Mouse (Mus musculus) frontal cortex, postnatal 14 days (tissue): ENCODE measurements around the gene Slc22a13.
"Not testable (repeated sequence)": the region's sequence is repeated elsewhere in the genome, so short reads cannot be mapped to it uniquely, and the experiment has no call there.

ENCODE experiments used
- DNase-seq, 2 experiments: peaks; one replicate each; pipeline ENCODE4 v3.0.0; 2022; ENCODE audit warnings: low spot score in 2 of 2

The Slc22a13 gene

GRCm38 (mm10) chr9:119208998-119209397 lies at the start of gene Slc22a13:
Gene Slc22a13 (minus strand): TSS chr9:119209098.
- DNase-seq: no peak

DNA sequence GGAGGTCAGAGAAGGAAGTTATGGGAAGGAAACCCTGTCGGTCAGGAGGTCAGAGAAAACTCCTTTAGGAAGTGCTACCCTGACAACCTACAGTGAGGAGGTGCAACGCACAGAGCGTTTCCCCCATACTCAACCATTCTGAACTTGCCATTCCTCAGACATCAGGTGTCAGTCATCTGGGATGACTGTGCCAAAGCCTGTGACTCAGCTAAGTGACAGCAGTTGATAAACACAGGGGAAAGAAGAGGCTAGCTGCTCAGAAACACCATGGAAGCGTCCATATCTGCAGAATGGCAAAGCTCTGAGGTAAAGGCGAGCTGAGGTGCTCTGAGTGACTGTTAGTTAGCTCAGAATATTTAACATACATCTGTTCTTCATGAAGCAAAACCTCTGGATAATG lies 49.2 kb upstream of the Slc22a13 start:
- DNase-seq: no peak

DNA sequence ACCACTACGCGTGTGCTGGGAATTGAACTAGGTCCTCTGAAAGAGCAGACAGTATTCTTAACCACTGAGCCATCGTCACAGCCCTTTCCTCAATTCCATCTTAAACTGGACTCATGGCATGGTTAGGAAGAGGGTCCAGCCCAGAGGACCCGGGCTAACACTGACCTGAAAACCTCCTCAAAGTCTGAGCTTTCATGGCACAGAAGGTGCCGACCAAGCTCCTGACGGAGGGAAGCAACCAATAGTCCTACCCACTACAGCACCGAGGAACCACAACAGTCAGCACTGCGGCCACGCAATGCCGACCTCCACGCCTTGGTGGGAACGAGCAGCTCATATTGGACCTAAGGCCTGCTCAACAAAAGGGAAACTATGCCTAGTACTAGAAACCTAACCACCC lies 47.3 kb upstream of the Slc22a13 start:
- DNase-seq: no peak

GRCm38 (mm10) chr9:119255096-119255495 lies 46.2 kb upstream of the Slc22a13 start:
- no peak for DNase-seq

- no peak for DNase-seq
Observed at GRCm38 (mm10) chr9:119254187-119254586, 45.3 kb upstream of the Slc22a13 start.

DNA sequence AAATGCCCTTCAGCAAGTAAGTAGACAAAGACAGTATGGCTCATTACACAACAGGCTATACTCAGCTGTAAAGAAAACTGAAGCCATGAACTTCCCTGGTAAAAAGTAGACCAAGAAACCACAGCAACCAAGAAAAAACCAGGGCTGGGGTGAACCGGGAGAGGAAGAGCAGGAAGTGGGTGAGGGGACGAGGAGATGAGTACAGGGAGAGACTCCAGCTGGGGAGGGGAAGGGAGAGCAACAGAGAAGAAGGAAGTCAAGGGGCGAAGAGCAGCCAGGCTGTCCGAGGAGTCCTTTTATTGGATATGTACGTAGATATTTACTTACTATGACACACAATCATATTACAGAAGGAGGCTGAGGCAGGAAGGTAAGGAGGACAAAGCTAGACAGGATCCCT lies 39.1 kb upstream of the Slc22a13 start:
- no peak for DNase-seq

DNA sequence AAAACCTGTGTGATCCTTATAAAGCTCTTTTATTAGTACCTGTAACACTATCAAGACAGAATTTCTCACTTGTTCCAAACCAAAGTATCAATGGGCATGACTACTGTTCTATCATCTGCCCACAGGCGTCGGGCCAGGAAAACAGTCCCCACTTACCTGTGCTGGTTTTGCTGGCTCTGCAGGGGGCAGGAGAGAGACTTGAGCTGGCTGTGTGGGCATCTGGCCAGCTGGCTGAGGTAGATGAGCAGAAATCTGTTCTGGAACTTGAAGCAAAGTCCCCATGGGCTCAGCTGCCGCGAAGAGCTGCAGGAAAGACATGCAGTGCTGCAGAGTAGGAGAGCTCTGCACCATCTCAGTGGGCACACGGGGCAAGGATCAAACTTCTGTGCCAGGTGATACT lies 37.9 kb upstream of the Slc22a13 start:
- DNase-seq: no peak

- no peak for DNase-seq
Observed at GRCm38 (mm10) chr9:119243981-119244380, 35.1 kb upstream of the Slc22a13 start.

- no peak for DNase-seq
Observed at GRCm38 (mm10) chr9:119241169-119241865, 32.4 kb upstream of the Slc22a13 start.

DNA sequence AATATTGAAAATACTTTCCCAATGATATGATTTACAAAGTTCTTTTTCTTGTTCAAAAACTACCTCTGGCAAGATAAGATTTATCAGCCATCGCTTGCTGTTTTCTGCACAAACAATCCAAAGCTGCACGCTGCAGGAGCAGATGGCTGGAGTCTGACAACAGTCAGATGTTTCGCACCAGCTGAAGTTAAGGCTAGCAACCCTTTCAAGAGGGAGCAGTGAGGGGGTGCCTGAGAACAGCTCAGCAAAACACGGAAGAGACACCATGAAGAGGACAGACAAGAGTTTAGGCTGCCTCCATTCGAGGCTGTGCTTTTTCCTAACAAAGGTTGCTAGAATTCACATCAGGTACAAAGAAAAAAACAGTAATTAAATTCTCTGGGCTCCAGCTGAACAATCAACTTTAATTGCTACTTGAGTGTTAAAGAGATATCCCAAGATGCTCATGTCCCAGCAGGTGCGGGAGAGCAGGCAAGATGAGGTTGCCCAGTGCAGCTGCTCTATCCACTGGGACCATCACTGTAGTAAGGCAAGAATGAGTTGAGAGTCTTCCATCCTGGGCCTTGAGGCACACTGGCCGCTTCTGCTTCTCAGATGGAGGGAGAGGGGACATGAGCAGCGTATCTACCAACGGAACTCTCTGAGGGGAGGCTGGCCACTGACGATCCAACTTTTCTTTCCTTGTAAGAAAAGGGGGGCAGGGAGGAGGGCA lies 31.5 kb upstream of the Slc22a13 start:
- no peak for DNase-seq

DNA sequence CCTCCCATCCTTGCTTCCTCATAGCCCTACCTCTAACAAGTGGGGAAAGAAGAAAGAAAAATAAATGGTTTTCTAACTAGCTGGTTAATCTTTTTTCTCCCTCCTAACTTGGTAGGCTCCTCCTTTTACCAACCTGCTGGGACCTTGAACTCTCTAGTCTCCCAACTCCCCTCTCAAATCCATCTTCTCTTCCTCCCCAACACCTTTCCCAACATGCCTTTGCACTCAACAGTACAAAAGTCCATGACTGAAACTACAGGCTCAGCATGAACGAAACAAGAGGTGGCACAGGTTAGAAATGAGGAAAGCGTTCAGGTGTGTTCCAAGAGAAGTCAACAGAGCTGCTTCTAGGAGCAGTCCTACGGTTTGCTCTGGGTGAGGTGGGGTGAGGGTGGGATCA lies 30.4 kb upstream of the Slc22a13 start:
- no peak for DNase-seq

GRCm38 (mm10) chr9:119238796-119239195 lies 29.9 kb upstream of the Slc22a13 start:
- DNase-seq: no peak

GRCm38 (mm10) chr9:119231552-119231951 lies 22.7 kb upstream of the Slc22a13 start:
- no peak for DNase-seq

DNA sequence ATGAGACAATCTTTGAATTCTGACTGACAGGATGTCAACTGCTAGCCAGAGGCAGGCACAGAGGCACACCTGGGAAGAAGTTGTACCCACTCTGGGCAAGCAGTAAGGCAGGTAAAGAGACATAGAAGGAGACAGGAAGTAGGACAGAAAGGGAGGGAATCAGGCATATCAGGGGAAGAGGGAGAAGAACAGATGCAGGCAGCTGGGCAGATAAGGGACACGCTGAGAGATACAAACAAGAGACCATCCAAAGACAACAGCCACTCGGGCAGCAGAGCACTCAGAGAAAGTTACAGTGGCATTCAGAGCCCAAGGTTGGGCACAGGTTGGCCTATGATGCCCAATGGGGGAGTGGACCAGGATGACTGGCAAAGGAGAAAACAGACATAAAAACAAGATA lies 21.9 kb upstream of the Slc22a13 start:
- DNase-seq: no peak

DNA sequence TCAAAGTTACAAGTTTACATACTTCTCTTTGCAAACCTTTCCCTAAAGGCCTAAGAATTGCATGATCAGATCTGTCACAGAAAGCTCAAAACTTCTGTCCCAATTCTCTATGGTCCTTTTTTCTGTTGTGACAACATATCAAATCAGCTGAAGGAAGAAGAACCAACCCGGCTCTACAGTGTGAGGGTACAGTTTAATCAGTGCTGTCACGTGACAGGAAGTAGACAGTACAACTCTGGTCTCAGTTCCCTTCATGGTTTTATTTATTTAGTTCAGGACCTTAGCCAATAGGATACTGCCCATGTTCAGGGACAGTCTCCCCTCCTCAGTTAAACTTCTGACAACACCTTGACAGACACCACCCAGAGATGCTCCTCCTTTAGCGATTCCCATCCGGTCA lies 11.4 kb upstream of the Slc22a13 start:
- no peak for DNase-seq

DNA sequence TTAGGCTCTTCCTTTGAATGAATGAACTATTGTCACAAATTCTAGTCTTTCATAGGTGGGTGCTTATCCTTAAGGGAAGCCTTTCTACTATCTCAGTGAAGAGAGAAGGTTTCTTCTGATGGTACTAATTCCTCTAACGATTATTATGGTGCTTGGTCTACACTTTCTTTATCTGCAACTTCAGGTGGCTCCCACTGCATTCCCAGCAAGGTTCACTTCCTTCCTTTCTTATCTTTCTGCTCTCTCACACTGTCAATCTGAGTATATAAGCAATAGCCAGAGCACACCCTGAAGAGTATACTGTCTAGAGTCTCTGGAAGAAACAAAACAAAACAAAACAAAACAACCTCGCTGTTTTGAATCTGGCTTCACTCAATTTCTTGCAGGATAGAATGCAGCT lies 10.8 kb upstream of the Slc22a13 start:
- no peak for DNase-seq

GRCm38 (mm10) chr9:119215341-119215740 lies 6.4 kb upstream of the Slc22a13 start:
- not testable (repeated sequence) for DNase-seq

- no peak for DNase-seq
Observed at GRCm38 (mm10) chr9:119214601-119215000, 5.7 kb upstream of the Slc22a13 start.

DNA sequence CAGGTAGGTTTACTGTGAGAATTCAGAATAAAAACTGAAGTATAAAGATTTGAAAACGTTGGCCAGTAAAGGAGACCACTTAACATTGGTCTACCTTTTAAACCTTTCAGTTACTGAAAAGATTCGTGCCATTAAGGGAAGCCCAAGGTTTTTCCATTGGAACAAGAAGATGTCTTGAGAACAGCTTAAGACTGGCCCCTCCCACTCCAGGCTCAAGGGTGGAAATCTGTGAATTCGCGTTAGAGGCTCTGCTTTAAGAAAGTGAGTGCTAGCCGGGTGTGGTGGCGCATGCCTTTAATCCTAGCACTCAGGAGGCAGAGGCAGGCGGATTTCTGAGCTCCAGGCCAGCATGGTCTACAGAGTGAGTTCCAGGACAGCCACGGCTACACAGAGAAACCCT lies 4.1 kb upstream of the Slc22a13 start:
- no peak for DNase-seq

DNA sequence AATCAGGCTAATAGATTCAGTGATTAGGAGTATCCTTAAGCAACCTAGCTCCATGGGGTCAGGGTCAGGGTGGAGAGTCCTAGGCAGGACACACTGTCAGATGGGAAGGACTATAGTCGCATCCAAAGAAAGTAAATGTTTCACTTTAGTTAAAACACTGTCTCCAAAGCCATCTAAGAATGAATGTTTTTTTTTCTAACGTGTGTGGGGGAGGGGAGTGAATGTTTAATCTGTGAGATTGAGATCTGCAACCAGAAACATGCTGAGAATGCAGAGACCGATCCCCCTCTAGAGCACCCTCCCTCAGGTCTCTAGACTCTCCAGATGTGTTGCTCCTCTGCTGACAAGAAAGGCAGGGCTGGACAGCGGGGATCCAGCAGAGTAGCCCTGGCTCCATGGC lies 1.8 kb downstream of the Slc22a13 start:
- no peak for DNase-seq

DNA sequence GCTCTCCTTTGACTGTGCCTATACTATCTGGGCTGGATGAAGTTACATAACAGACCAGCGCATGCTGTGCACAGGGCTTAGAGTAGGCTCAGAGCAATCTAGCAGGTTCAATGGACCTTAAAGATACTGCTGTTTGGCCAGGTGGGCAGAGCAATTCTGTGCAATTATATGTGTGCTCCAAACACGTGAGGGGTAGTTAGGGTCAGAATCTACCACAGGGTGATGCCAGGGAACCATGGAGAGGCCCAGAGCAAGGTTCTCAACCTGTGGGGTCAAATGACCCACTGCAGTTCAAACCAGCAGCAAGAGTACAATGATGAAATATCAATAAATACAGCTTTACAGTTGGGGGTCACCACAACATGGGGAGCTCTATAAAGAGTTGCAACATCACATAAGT lies 2.2 kb downstream of the Slc22a13 start:
- no peak for DNase-seq

- DNase-seq: no peak
Observed at GRCm38 (mm10) chr9:119205756-119206155, 3.1 kb downstream of the Slc22a13 start.

DNA sequence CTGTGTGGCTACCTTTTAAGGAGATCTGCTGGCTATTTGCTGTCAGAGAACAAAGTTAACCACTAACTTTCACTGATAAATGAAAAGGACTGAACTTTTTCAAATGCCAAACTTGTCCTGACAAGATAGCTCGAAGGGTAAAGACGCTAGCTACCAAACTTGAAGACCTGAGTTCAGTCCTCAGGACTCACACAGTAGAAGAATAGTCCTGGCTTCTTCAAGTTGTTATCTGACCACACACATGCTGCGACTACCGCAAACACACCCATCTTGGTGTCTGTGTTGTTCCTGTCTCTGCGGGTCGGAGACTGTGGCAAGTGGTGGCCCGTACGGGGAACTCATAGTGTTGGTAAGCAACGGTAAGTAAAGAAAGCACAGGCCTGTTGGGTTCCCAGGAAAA lies 5.3 kb downstream of the Slc22a13 start:
- no peak for DNase-seq

DNA sequence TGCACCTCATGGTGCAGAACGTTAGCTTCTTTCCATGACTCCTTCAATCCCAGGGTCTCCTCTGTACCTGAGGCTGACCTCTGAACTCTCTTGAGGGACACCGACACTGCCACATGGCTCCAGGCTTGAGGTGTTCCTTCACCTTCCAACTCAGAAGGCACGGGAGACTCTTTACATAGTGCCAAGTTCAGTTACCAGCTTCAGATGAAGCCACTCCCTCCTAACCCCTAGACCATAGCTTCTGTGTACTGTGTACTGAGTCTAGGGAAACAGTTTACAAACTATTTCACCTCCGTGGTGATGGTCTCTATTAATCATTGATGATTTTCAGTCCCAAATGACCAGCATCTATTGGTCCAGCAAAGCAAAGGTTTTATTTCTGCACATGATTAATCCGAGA lies 7.2 kb downstream of the Slc22a13 start:
- DNase-seq: no peak
